Mouse (Mus musculus) embryo, embryonic 11 days (tissue): Measurements from ENCODE around the gene Ap1b1.

Experiments used
- DNase-seq: peaks from one replicate; pipeline ENCODE4 v3.0.0-alpha.2; 2015

The Ap1b1 gene

DNA sequence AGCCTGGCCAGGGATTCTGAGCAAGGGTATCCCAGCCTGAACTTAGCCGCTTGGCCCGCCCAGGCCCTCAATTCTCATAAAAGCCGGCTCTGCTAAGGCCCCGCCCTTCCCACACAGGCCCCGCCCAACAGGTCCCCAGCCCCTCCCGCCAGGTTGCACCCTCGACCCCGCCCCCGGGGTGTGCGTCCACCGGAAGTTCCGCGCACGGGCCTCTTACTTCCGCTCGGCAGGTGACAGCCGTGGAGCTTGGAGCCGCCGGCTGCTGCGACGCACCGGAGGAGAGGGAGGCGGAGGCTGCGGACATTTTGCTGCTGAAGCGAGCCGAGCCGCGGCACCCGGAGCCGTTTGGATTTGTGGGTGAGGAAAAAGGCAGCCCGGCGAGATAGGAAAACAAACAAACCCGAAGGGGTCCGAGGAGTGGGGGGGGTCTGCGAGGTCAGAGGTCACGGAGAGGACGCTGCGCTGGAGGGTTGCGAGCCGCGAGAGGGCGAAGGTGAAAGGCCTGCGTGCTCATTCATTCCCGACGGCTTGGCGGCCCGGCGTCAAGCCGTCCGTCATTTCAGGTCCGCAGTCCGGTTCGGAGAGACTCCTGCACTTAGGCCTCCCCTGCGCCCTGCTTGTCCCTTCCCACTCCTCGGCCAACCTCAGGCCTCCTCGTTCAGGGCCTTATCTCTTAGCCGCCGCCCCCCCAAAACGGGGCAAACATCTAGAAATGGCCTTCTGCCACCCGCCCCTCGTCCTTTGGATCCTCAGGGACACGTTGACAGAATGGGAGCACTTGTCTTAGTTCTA is at the start of gene Ap1b1:
TSS of gene Ap1b1 (plus strand) at position 130 of the 792 bp plus-strand sequence.
- peak; percentile 97 for DNase-seq

- DNase-seq = no peak
These were observed 40.1 kb upstream of the Ap1b1 start for GRCm38 (mm10) chr11:4946530-4946929.

- peak; percentile 74 for DNase-seq
These were observed 39.4 kb upstream of the Ap1b1 start for GRCm38 (mm10) chr11:4946947-4947812.

GRCm38 (mm10) chr11:4947813-4948174 is 38.8 kb upstream of the Ap1b1 start, which contains the start of gene Nefh:
Gene Nefh, minus strand, starts transcription at chr11:4948064.
- peak; percentile 40 for DNase-seq

DNA sequence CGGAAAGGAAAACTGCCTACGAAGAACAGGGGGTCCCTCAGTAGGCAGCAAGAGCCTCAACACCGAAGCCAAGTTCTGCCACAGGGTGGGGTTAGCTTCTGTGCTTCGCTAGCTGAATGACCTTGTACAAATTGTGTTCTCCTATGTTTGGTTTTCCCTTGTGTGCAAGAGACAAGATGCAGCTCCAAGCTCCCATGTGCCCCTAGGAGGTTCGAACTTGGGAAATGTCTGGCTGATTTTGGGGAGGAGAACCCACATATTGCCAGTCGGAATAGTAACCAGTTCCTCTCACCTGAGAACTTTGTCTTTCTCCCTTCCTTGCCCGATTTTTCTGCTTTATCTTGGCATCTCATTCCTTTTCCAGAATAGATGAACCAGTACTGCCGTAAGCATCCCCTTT is 37.8 kb upstream of the Ap1b1 start:
- DNase-seq = no peak

DNA sequence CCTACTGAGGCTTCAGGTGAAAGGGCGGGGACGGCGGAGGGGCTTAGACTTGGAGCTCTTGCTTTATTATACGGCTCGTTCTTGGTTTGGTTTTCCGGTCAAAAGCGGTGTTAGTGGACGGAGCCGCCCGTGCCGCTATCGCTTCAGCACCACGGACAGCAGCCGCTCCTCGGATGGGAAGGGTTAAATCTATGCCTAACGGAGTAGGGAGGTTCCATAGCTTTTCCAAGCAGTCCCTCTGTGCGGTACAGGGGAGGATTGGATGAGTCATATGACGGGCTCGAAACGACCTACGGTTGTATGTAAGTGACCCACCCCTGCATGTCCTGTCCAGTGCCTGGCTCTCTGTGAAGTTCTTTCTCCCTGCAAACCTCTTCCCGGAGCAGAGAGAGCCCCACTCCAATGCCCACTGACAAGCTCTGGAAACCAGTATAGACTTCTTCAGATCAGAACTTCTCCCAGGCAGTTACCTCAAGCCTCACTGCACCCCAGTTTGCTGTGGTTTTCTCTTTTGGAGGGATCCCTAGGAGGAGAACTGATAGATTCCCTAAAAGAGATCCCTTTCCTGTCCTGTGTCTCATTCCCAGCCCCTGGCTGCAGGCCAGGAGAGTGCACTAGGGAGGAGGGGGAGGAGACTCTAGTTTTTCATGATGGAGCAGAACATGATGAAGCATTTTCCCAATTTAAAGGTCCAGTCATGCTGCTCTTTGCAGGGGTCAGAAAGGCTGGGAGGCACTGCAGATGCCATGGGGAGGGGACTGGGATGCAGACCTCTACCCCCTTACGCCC is 37.2 kb upstream of the Ap1b1 start:
- DNase-seq = peak; percentile 84

DNA sequence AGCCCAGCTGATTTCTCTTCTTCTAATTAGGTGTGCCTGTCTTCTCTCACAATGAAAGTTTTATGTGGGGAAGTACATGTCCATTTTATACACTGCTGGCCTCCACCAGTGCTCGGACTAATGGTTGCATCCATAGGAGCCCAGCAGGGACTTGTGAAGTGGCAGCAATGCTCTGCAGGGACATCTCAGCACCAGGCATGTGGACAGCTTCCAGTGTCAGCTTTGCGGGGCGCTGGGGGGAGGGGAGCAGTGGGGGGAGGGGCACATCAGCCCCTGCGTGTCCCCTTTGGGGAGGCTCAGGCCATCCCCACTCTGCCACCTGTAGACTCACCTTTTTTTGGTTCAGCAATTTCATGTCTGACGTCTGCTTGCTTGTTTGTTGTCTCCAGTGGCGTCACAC is 33.2 kb upstream of the Ap1b1 start:
- peak; percentile 37 for DNase-seq

- DNase-seq = no peak
These were observed 32.7 kb upstream of the Ap1b1 start for GRCm38 (mm10) chr11:4953918-4954317.

- no peak for DNase-seq
These were observed 23.4 kb upstream of the Ap1b1 start for GRCm38 (mm10) chr11:4963099-4963808.

GRCm38 (mm10) chr11:4966325-4966724 is 20.3 kb upstream of the Ap1b1 start:
- no peak for DNase-seq

DNA sequence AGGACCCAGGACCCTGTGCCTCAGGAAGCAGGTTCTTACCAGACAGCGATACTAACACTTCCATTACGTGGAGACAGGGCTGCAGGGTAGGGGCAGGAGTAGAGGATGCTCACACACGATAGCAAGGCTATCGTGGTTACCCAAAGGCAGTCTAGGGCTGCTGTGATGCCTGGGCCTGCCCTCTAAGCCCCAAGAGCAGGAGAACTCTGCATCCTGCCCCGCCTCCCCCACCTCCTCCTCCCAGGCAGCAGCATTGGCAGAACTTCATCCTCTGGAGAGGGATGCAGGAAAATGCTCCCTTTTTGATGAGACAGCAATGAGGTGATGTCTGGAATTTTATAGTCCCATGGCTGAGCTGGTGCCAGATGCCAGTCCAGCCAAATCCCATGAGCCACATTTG is 19.7 kb upstream of the Ap1b1 start:
- no peak for DNase-seq

DNA sequence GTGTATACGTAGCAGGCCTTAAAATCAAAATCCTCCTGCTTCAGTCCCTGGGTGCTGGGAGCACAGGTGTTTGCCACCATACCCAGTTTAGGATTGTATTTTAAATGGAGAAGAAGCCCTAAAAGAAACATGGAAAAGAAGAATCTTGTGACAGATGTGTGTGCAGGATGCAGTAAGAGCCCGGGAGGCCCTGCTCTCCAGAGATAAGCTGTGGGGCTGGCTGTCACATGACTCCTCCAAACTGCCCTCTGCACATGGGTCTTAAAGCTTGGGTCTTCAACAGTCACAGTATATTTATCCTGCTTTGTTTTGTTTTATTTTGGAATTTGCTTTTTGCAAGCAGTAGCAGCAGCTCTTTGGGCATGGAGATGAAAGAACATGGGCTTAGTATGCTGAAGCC is 19.1 kb upstream of the Ap1b1 start:
- no peak for DNase-seq

DNA sequence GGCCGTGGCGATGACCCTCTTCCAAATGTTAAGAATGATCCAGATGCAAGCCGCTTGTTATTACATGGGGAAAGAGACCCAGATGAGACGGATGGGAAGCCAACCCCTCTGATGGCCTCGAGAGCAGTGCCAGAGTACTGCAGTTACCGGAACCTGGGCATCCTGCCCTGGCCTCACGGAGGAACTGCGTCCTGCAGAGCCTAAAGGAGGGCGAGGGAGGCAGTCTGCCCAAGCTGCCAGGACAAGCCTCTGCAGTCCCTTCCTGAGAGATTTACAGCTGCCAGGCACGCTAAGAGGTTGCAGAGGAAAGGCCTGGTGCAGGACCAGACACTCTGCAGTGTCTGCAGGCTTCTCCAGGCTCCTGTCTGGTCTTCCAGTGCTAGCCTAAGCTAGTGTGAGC is 18.2 kb upstream of the Ap1b1 start:
- DNase-seq = no peak

- DNase-seq = peak; percentile 82
These were observed 13.4 kb upstream of the Ap1b1 start for GRCm38 (mm10) chr11:4972967-4973870.

GRCm38 (mm10) chr11:4973871-4974256 is 12.8 kb upstream of the Ap1b1 start:
- DNase-seq = no peak

DNA sequence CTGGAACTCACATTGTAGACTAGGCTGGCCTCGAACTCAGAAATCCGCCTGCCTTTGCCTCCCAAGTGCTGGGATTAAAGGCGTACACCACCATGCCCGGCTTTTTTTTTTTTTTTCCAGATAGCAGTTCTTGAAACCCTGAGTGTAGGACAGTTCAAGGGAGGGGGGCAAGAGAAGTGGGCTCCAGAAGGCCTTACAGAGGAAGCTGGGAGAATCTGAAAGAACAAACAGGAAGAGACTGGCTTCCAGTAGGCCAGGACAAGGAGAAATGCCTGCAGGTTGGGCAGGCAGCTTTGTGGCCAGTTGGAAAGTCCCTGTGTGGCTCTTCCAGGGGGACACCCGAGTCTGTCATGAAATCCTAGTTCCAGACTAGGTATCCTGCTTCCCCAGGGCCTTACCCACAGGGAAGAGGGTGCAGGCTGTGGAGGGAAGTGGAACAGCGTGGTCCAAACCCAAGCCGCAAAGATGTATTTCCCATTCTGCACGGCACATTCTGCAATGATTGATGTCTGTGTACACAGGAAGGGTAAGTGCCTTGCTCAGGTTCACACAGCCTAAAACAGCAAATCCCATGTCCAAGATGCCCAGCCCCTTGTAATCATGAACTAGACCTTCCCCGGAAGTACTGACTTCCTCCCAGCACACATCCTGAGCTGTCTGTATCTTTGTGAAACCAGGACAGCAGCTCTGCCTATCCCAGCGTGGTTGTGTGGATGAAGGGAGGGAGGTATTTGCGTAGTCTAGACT is 12.1 kb upstream of the Ap1b1 start:
- no peak for DNase-seq

GRCm38 (mm10) chr11:4975623-4976022 is 11.0 kb upstream of the Ap1b1 start:
- peak; percentile 87 for DNase-seq

- no peak for DNase-seq
These were observed 3.6 kb upstream of the Ap1b1 start for GRCm38 (mm10) chr11:4983010-4983409.

- no peak for DNase-seq
These were observed 3.1 kb upstream of the Ap1b1 start for GRCm38 (mm10) chr11:4983538-4983937.

DNA sequence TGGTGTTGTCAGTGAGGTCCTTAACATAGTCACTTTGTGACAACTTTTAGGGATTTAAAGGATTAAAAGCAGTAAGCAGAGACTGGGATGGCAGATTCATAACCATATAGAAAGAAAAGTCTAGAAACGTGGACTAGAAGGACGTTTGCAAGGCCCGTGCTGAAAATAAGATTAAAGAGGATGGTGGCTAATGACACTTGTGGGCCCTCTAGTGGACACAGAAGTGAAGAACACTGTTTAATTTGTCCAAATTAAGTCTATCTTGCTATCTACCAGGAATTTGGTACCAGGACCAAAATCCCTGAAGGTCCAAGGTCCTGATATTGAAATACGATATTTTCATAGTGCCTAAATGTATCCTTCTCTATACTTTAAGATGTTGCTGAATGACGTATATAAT is 2.4 kb upstream of the Ap1b1 start:
- DNase-seq = peak; percentile 70

GRCm38 (mm10) chr11:4984799-4985198 is 1.8 kb upstream of the Ap1b1 start:
- no peak for DNase-seq
